Mouse (Mus musculus): ENCODE results near the gene Cdkal1. TPM values are rescaled to one million over a fixed set of nuclear protein-coding genes. Genes with fewer than 3 reads are reported as not detected.

Gene Cdkal1
- polyA plus RNA-seq, 3 experiments from 2014 or later: 29.6 to 54.2 (median 51.8) TPM

GRCm38 (mm10) chr13:29395694-29396093, 459.8 kb downstream of the Cdkal1 start:
- ATAC-seq: no peak

- ATAC-seq: no peak
Measured at GRCm38 (mm10) chr13:29390025-29390424, 465.4 kb downstream of the Cdkal1 start.

GRCm38 (mm10) chr13:29388918-29389317, 466.6 kb downstream of the Cdkal1 start:
- no peak for ATAC-seq

GRCm38 (mm10) chr13:29377572-29377971, 477.9 kb downstream of the Cdkal1 start:
- ATAC-seq: no peak

GRCm38 (mm10) chr13:29371916-29372315, 483.6 kb downstream of the Cdkal1 start:
- ATAC-seq: no peak

GRCm38 (mm10) chr13:29371466-29371771, 484.1 kb downstream of the Cdkal1 start:
- no peak for ATAC-seq

- no peak for ATAC-seq
Measured at GRCm38 (mm10) chr13:29370731-29371465, 484.6 kb downstream of the Cdkal1 start.

GRCm38 (mm10) chr13:29368806-29369205, 486.7 kb downstream of the Cdkal1 start:
- ATAC-seq: no peak

- no peak for ATAC-seq
Measured at GRCm38 (mm10) chr13:29364901-29365625, 490.4 kb downstream of the Cdkal1 start.

- no peak for ATAC-seq
Measured at GRCm38 (mm10) chr13:29364009-29364408, 491.5 kb downstream of the Cdkal1 start.

GRCm38 (mm10) chr13:29361842-29362241, 493.6 kb downstream of the Cdkal1 start:
- ATAC-seq: no peak

GRCm38 (mm10) chr13:29360899-29361298, 494.6 kb downstream of the Cdkal1 start:
- ATAC-seq: no peak

- ATAC-seq: no peak
Measured at GRCm38 (mm10) chr13:29359341-29359740, 496.1 kb downstream of the Cdkal1 start.

- no peak for ATAC-seq
Measured at GRCm38 (mm10) chr13:29357483-29357882, 498.0 kb downstream of the Cdkal1 start.

GRCm38 (mm10) chr13:29356158-29356485, 499.4 kb downstream of the Cdkal1 start:
- no peak for ATAC-seq

GRCm38 (mm10) chr13:29355484-29356157, 499.9 kb downstream of the Cdkal1 start:
- ATAC-seq: no peak

- no peak for ATAC-seq
Measured at GRCm38 (mm10) chr13:29354943-29355342, 500.5 kb downstream of the Cdkal1 start.

- ATAC-seq: no peak
Measured at GRCm38 (mm10) chr13:29353888-29354415, 501.5 kb downstream of the Cdkal1 start.

GRCm38 (mm10) chr13:29351023-29351684, 504.3 kb downstream of the Cdkal1 start:
- ATAC-seq: no peak

- no peak for ATAC-seq
Measured at GRCm38 (mm10) chr13:29350004-29350403, 505.5 kb downstream of the Cdkal1 start.

- ATAC-seq: no peak
Measured at GRCm38 (mm10) chr13:29349386-29349961, 506.0 kb downstream of the Cdkal1 start.

GRCm38 (mm10) chr13:29348331-29348730, 507.1 kb downstream of the Cdkal1 start:
- ATAC-seq: no peak

All from inflammation-experienced regulatory T-cells, adult 6 months (primary cell).